Mouse (Mus musculus) hindbrain, embryonic 14.5 days (tissue): ENCODE data around the gene Ptgfr. TPM values are rescaled to one million over a fixed set of nuclear protein-coding genes. Genes with fewer than 3 reads are reported as not detected.

ENCODE experiments used
- ATAC-seq: fragments of 200-750 bp; cut with Nextera tagmentation; 2 replicates; pipeline ENCODE4 v1.8.0; 2017; ENCODE audit warnings: moderate number of reproducible peaks, mild to moderate bottlenecking, moderate TSS enrichment, moderate library complexity; ENCODE audit not compliant: low FRiP score
- DNase-seq: peaks from one replicate; pipeline ENCODE4 v3.0.0-alpha.2; 2015; ENCODE audit warnings: low spot score
- H3K27ac ChIP-seq: fragments of 300-500 bp; sonication (generic); 2 replicates; pipeline ENCODE4 v1.5.1; 2014; ENCODE audit warnings: mild to moderate bottlenecking, moderate library complexity
- H3K27me3 ChIP-seq: fragments of 300-500 bp; sonication (generic); 2 replicates; pipeline ENCODE4 v1.6.1; 2014; ENCODE audit warnings: mild to moderate bottlenecking, low read length, mixed read lengths; ENCODE audit not compliant: control insufficient read depth, insufficient read depth
- H3K36me3 ChIP-seq: fragments of 300-500 bp; sonication (generic); replicated peaks from 2 replicates; pipeline ENCODE4 v1.6.1; 2014; ENCODE audit not compliant: control insufficient read depth, insufficient read depth
- H3K4me1 ChIP-seq: fragments of 300-500 bp; sonication (generic); replicated peaks from 2 replicates; pipeline ENCODE4 v1.6.1; 2014; ENCODE audit warnings: antibody characterized with exemption, low read length, mixed read lengths; ENCODE audit not compliant: control insufficient read depth, insufficient read depth
- H3K4me2 ChIP-seq: fragments of 300-500 bp; sonication (generic); replicated peaks from 2 replicates; pipeline ENCODE4 v1.6.1; 2014; ENCODE audit warnings: mild to moderate bottlenecking, moderate library complexity
- H3K4me3 ChIP-seq: fragments of 300-500 bp; sonication (generic); replicated peaks from 2 replicates; pipeline ENCODE4 v1.5.1; 2014; ENCODE audit warnings: mild to moderate bottlenecking, low read length
- H3K9ac ChIP-seq: fragments of 300-500 bp; sonication (generic); 2 replicates; pipeline ENCODE4 v1.6.1; 2014
- H3K9me3 ChIP-seq: fragments of 300-500 bp; sonication (generic); 2 replicates; pipeline ENCODE4 v1.6.1; 2016; ENCODE audit warnings: low read length; ENCODE audit not compliant: control insufficient read depth
- WGBS: fragments of 180-500 bp; shearing (Covaris S2); extraction: QIAGEN DNeasy Blood & Tissue Kit; methylation state at CpG from one replicate; pipeline ENCODE4 v1.1.7; 2014; 5-methylcytosine and 5-hydroxymethylcytosine counted together
- polyA plus RNA-seq: library from polyadenylated mRNA; unstranded; fragments of >200 nt; fragmentation: Nextera tagmentation; extraction: Ambion mirVana; gene quantifications from 2 replicates; pipeline ENCODE4 v1.2.1, GENCODE M21; 2014

The Ptgfr gene
- polyA plus RNA-seq, 1 experiment from 2014 or later: 0.87 TPM

GRCm38 (mm10) chr3:151771074-151771473 lies 66.4 kb downstream of the Ptgfr start:
- no peak overlapping the region for H3K9ac ChIP-seq
- no peak overlapping the region for H3K4me2 ChIP-seq
- H3K36me3 ChIP-seq: no peaks in the 10 kb centered on the region
- ATAC-seq (no peak), DNase-seq (peak; percentile 36)
- H3K4me1 ChIP-seq: no peaks in the 10 kb centered on the region
- WGBS: 66% methylated on average over 3 of the region's 3 CpGs
- no peak overlapping the region for H3K4me3 ChIP-seq
- no peak overlapping the region for H3K27ac ChIP-seq
- no peaks in the 10 kb centered on the region for H3K9me3 ChIP-seq
- no peaks in the 10 kb centered on the region for H3K27me3 ChIP-seq

GRCm38 (mm10) chr3:151749737-151750136 lies 87.7 kb downstream of the Ptgfr start, which contains the start of gene Ifi44:
Gene Ifi44 (minus strand): TSS chr3:151749960.
- 81% methylated on average over 7 of the region's 7 CpGs for WGBS
- Histone ChIP-seq H3K4me3 (no peak within 1 kb of the TSS), H3K4me2 (no peak within 1 kb of the TSS), H3K36me3 (no peaks in the 10 kb centered on the region), H3K27ac (no peak within 1 kb of the TSS), H3K4me1 (no peaks in the 10 kb centered on the region), H3K9ac (no peak within 1 kb of the TSS), H3K9me3 (no peaks in the 10 kb centered on the region), H3K27me3 (no peaks in the 10 kb centered on the region)
- no peak for ATAC-seq
- DNase-seq: peak; percentile 36

GRCm38 (mm10) chr3:151748514-151748913 lies 88.9 kb downstream of the Ptgfr start:
- Histone ChIP-seq H3K27ac (no peak overlapping the region), H3K9me3 (no peaks in the 10 kb centered on the region), H3K4me2 (no peak overlapping the region), H3K9ac (no peak overlapping the region), H3K36me3 (no peaks in the 10 kb centered on the region), H3K4me1 (no peaks in the 10 kb centered on the region), H3K4me3 (no peak overlapping the region), H3K27me3 (no peaks in the 10 kb centered on the region)
- WGBS: 95% methylated on average over 1 of the region's 1 CpGs
- DNase-seq (no peak), ATAC-seq (no peak)

Other genes starting within 250 kb of the Ptgfr start
- 0.14 and 0.36 TPM in 2 replicates for gene Ifi44, start 87.7 kb downstream of the Ptgfr start, polyA plus RNA-seq
- not detected in 2 replicates for gene Ifi44l, start 74.7 kb downstream of the Ptgfr start, polyA plus RNA-seq